Mouse (Mus musculus) naive thymus-derived CD4-positive, alpha-beta T cell, adult 2 months (primary cell): ENCODE results near the gene Aatk.

Experiments
- DNase-seq: peaks from one replicate; pipeline ENCODE4 v3.0.0-alpha.2; 2011; ENCODE audit warnings: low read depth

Gene Aatk

DNA sequence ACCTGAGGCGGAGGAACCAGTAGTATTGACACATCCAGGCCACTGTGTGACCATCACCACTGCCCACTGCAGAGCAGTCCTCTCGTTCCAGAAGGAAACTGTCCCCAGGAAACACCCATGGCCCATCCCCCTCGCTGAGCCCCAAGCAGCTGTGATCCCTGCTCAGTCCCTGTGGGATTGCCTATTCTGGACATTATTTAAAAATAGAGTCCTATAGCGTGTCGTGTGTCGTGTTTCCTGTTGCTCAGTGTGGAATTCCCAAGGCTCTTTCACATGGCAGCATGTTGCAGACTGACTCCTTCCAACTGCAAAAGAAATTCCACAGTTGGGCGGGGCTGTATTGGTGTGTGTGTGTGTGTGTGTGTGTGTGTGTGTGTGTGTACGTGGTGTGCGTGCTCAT, 5.3 kb upstream of the Aatk start:
- no peak for DNase-seq

DNA sequence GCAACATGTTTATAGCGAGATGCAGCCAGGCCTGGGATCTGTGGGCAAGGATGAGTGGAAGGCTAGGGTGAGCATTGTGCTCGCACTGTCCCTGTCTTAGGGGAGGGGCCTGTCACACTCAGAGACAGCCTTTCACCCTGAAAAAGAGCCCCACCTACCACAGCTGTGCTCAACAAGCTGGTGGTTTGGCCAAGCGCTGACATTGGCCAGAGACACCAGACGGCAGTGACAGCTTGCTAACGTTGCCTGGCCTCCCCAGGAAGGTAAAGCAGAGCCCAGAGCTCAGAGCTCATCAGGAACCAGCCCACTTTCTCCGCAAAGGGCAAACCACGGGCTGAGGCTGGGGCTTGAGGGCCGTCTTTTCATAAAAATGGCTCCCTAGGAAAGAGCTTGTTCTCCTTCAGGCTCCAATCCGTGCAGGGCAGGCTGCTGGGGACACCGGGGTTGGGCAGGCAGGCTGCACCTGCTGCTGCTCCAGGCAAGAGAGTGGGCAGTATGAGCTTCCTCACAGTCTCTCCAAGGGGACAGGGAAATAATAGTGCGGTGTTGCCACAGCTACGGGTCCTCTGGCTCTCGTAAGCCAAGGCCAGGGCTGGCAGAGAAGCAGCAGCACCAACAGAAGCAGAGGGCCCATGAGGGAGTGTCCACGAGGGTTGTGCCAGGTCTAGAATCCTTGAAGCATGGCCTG, 4.3 kb upstream of the Aatk start:
- DNase-seq, result no peak

DNA sequence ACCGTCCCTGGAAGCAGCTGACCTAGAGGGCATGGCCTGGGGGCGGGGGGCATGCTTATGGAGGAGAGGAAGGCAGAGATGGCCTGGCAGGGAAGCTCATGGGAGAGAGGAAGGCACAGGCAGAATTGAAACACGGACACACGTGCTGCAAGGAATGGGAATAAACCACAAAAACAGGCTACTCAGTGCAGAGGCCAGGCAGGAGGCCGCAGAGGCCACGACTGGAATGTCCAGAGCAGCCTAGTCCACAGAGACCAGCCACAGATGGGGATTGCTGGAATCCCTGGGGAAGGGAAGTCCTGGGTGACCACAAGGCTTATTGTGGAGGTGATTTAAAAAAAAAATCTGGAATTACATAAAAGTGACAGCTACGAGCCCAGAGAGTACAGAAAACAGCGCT, 2.1 kb upstream of the Aatk start:
- DNase-seq, result no peak

DNA sequence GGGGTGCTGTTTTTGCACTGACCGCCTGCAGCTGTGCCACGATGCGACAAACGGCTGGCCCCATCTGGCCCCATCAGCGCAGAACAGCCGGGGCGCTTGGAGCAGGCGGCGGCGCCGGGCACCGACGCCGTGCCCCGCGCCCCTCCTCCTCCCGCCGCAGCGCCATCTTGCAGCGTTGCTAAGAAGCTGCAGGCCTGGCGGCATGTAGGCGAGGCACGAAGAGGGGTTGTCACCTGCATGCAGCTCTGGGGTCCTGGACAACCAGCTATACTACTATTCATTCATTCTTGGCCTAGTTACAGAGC, 1.2 kb upstream of the Aatk start:
- DNase-seq, result no peak

DNA sequence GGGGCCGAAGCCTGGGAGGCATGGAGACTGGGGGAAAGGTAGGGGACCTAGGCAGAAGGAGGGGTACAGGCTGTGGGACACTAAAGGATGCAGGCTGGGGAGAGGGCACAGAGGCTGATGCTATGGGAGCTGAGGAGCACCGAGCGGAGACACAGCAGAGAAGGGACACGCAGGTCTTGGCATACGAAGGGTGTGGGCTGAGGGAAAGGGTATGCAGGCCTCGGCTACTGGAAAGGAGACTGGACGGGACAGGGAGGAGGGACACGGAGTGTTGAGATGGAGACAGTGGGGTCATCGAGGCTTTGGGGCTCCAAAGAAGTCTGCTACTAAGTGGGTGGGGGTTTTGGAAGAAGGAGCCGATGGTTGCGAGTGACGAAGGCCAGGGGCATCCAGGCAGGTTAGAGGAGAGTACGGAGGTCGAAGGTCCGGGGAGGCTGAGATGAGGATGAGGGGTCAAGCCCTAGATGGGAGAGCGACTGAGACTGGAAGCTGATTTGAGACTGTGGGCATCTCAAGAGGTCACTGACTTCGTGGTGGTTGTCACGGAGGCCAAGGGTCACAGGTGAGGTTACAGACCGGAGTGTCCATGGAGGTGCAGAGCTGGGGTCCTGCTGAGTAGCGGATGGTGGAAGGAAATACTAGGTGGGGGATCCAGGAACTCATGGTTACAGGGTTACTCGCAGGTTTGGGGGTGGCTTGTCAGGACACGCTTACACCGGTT, 724 bp upstream of the Aatk start:
- DNase-seq, result no peak

DNA sequence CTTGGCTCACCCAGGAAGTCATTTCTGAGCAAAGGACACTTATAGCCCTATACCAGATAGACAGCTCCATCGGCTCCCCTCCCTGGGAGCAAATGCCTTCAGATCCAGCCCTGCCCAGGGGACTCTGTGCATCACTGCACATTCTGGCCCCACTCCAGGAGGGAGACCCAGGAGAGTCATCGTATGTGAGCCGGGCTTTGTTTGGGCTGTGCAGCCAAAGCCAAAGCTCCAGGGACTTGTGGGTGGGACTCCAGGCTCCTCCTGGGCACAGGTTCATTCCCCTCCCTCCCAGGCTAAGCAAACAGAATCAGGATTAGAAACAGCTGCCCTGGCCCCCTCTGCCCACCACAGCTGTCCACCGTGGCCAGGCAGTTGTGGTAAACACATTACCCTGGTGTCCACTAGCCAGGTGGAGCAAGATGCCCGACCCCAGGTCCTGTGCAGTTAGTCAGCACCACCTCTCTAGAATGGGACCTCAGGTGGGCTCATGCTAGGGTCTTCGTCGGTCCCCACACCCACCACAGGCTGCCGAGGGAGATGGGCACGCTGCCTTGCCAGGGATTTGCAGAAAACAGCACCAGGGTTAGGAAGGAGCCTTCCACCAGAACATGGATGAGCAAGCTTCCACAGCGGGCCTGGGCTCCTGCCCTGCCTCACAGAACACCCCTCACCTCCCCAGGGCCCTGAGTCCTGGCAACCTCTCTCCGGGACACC, 971 bp downstream of the Aatk start:
- DNase-seq, result no peak

DNA sequence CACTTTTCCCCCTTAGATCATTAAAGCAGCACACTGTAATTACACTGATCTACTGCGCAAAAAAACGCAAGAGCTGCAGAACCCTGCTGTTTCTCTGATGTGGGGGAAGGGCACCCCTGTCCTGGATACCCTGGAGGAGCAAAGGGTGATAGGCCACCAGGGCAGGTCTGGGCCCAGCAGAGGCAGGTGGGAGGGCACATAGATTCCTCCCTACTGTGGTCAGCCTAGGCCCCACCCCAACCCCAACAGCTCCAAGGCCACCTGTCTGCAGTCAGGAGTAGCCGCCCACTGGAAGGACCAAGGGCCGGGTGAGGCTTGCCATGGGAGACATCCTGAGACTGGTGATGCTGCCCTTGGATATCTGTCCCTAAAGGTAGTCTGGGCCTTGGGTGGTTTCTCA, 1.6 kb downstream of the Aatk start:
- no peak for DNase-seq

DNA sequence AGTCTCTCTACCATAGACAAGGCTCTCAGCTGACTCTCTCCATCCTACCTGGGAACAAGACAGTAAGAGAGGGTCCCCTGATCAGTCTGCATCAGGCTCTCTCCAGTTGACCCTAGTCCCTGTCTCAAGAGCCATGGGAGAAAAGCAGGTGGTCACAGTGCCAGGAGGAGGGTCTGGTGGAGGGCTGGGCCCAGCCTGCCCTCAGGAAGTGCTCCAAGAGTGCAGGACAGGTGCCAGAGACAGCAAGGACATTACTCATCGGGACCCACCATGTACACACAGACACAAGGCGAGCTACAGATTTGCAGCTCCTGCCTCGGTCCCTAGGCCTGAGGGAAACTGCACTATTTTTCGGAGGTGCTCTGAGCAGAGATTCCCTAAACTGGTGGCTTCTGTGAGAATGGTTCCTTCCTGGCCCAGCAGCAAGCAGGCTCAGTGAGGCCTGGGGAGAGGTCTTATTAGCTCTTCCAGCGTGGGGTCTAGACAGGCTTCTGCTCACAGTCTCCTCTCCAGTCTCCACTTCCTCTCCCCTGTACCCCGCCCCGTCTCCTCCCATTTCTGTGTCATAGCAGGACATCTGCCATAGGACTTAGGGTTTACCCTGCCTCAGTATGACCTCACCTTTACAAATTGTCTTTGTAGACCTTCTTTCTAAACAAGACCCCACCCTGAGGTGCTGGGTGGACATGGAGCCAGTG, 4.7 kb downstream of the Aatk start:
- no peak for DNase-seq

DNA sequence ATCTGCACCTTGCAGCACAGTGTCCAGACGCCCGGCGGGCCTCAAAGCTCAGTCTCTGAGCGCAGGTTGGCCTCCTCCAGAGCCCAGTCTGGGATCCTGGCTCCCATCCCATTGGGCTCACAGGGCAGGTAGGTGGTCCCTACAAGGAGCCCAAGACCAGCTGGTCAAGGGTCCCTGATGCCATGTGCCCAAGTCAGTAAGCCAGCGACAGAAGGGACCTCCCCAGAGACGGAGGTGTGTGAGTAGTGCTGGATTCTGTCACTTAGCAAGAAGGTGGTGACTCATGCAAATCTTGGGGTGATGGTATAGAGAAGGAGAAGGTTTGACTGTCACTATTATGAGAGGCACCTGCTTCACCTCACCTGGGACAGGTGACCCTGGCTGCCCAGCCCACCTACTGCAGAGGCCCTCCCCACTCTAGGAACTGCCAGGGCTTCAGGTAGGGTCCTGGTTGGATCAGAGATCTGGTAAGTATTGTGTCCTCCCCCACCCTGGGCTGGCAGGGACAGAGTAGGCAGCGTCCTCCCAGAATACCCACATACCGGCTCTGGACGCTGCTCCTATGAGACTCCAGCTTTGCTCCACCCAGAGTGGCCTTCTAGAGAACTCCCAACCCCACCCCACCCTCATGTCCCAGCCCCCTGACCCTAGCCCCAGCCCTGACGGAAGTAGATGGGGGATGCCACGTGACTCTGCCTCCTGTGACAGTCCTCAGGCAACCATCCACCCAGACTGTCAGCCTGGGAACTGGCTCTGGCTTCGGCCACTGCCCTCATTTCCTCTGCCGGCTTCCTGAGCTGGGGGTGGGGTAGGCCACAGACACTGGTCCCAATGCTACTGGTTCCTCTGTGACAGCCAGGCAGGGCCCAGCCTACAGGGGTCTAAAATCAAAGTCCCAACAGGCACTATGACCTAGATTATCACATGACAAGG, 5.5 kb downstream of the Aatk start:
- DNase-seq, result no peak

DNA sequence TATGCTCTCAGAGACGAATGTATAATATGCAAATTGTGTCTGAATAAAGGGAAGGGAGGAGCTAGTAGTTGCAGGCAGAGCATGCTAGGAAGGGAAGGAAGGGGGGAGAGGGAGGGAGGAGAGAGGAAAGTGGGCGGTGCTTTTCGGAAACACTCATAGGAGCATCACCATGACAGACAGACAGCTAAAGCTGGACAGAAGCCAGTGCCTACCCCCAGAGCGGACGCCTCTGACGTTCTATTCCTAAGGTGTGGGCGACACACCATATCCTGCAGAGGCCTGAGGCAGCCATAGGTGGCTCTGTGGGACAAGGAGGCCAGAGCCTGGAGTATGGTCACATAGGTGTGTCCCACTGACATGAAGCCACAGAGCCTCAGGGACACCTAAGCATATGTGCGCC, 6.5 kb downstream of the Aatk start:
- DNase-seq, result no peak

DNA sequence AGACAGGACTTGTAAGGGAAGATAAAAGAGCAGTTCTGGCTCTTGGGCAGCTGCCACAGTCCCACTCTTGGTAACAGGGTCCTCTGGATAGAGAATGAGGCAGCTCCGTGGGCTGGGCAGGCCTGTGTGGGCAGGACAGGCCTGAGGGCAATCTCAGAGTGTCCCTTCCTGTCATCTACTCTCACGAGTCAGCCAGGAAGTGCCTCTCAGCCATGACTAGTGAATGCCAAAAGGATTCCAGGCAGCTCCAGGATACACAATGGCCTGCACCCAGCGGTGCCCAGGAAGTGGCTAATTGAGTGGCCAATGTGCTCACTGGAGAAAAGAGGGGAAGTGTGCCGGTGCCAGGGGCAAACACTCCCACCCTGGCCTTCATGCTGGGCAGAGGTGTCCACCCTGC, 7.4 kb downstream of the Aatk start:
- DNase-seq, result no peak

DNA sequence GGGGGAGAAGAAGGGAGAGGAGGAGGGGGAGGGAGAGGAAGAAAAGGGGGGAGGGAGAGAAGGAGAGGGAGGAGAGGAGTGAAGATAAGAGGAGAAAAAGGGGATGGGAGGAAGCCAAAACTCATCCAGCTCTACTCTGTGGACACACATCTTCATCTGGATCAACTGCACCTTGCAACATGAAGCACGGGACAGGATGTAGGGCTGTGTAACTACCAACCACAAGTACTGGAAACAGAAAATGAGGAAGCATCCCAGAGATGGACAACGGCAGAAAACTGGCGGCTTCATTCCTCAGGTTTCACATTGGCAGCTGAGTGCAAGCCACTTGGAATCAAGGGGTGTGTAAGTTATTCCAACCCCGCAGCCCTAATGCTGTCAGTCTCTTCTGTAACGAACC, 12.2 kb downstream of the Aatk start:
- DNase-seq, result no peak

DNA sequence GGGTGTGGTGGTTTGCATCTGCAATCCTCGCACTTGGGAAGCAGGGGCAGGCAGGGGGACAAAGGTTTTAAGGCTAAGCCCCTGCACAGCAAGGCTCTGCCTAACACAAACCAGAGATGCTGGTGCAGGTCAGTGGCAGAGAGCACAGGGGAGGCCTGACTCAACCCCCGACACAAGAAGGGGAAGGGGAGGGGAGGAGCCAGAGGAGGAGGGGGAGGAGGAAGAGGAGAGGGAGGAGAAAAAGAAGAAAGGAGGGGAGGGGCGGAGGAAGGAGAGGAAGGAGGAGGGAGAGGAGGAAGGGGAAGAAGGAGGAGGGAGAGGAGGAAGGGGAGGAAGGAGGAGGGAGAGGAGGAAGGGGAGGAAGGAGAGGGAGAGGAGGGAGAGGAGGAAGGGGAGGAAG, 12.7 kb downstream of the Aatk start:
- no peak for DNase-seq

DNA sequence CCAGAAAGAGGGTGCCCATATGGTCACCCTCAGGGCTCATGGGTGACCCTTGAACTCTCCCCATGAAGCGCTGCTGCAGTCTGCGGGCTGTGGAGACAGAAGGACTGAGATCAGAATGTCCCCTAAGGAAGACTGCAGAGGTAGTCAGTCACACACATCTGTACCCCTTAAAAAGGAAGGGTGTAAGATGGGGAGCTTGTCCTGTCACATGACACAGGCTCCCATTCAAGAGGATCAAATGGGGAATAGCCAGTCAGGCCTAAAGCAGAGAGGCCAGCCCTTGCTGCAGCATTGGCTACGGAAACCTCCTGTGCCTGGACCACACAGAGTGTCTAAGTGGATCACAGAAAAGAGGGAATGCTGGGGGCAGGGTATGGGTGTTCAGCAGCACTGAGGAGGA, 13.5 kb downstream of the Aatk start:
- no peak for DNase-seq

DNA sequence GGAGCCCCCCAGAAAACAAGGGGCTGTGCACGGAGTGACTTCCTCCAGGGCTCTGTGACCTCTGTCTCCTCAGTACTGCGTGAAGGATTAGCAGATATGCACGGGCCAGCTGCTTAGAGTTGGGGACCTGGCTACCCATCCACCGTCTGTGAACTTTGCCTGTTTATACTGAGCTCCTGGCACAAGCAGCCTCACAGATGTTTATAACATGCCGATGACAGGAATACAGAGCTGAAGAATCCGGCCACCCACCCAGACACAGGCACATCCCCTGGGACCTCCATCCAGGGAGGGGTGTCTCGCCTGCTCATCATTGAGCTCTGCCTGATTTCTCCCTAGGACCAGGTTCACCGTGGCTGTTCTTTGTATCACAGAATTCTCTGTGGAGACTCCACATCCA, 14.9 kb downstream of the Aatk start:
- no peak for DNase-seq

DNA sequence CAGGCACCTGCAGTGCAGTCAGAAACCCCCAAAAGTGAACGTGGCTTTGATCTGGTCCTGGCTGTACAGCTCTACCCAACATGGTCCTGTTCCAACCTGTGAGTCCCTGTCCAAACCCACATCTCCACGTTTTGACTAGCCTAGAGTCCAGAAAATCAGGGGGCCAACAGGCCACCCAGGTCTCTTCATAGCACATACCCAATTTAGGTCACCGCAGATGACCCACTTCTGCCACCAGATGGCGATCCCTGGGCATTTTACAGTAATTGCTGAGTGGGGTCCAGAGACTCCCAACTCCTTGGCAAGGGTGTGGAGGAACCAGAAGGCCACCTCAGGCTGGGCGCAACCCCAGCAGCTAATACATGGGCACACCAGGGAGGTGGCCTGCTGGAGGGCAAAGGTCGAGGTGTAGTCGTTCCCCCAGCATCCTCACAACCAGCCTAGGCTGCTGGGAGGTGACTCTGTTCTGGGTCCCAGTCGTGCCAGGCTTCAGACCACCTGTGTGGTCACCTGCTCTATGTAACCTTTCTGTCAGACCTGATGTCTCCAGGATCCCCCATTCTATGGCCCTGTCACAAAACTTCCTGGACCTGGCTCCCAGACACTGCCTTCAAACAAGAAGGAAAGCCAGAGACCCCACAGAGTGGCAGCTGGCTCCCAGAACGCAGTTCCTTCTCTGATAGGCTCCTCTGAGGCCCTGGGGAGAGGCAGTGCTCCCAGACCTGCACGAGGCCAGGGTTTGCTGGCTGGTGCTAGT, 16.6 kb downstream of the Aatk start:
- peak; percentile 25 for DNase-seq

DNA sequence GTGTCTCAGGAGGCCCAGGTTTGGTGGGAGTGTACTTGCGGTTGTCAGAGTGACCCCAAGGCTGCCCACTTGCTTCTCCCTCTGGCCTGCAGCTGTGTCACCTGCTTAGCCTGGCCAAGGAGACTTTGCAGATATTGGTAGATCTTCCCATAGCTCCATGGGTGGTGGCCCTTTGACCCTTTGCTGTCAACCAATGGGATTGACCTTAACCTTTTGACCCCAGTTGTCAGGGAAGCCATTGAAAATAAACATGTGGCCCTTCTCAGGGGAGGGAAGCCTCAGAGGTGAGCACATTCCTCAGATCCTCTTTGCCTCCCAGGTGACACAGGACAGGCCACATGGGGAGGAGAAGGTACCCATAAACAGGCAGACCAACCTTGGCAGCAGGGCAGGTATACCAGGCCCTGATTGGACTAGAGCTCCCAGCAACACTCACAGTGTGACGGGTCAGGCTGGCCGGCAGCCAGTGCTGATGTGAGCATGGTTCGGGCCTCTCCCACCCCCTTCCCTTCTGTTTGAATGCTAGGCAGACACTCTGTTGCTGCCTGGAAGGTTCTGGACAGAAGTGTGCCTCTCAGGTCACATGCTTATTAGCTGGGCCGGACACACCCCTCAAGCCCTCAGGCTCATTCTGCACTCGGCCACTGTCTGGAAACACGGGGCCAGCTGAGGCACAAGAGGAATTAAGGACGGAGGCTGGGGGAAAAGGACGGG, 17.4 kb downstream of the Aatk start:
- no peak for DNase-seq

DNA sequence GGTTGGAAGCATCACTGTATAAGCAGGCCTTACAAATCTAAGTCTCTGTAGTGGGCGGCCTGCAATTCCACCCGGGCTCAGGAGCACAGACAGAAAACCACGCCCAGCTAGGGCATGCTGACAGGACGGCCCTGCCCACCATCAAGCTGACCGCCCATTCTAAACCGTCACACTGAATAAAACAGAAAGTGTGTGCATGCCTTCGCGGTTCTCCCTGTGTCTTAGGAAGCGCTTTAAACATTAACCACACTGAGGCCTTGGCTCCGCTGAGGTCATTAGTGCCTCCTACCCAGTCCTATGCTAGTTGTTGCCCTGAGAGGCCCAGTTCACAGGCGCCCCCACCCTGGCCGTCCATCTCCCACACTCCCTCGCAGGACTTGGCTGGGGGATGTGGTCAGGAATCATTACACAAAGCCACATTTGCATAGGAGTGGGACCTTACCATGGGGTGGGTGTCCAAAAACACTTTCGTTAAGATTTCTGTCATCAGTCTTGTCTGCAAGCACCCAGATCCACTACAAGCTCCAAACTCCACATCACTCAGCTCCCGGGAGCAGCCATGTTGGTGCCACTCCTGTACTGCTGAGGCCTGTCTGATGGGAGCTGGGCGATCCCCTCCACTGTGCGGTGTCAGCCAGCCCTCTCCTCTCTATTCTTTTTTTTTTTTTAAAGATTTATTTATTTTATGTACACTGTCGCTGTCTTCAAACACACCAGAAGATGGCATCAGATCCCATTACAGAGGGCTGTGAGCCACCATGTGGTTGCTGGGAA, 18.5 kb downstream of the Aatk start:
- DNase-seq, result no peak

DNA sequence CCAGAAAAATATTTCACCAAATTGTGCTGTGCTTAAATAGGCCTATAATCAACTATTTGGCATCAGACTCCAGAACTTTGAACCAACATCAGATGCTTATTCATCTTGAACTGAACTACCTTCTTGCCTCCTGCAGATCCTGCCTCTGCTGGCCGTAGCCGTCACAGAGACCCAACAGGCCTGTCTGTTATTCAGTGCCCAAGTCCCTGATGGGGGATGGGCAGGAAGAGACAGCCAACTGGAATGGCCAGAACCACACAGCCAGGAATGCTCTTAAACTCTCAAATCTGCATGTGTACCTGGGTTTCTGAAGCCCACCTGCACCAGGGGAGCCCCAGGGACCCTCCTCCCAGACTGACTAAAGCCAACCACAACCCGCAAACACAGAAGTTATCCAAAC, 20.0 kb downstream of the Aatk start:
- no peak for DNase-seq

DNA sequence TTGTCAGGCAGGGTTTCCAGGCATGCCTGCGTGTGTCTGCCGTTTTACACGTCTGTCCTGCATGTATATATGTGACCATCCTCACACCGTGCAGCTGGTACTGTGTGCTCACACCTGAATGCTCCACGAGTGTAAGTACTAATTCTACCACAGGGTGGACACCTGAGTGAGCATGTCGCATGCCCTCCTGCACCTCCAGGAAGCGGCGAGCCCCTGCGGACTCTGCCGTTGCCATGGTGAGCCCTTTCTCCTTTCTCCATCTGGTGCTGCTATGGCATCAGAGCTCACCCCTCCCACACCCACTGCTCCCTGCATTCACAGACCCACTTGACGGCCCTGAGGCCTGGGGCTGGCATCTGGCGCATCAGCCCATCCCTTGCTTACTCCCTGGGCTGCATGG, 24.1 kb downstream of the Aatk start:
- DNase-seq, result no peak
